Mouse (Mus musculus): ENCODE results near the gene Lrmda. TPM values are rescaled to one million over a fixed set of nuclear protein-coding genes. Genes with fewer than 3 reads are reported as not detected.

Gene Lrmda
- polyA plus RNA-seq, 1 experiment from 2014 or later = 0.55 TPM

GRCm38 (mm10) chr14:22649985-22650984 is 630.8 kb downstream of the Lrmda start:
- peak; percentile 33 for DNase-seq (ENCODE audit: low spot score)
- no peaks in the 10 kb centered on the region for H3K36me3 ChIP-seq
- WGBS = 50% methylated on average over 17 of the region's 17 CpGs
- H3K4me3 ChIP-seq = no peak overlapping the region
- H3K27ac ChIP-seq = peak overlapping the region; percentile 82
- no peaks in the 10 kb centered on the region for H3K9me3 ChIP-seq
- H3K4me1 ChIP-seq (replicated peaks) = peaks cover 55% of the 10 kb centered on the region
- H3K27me3 ChIP-seq (ENCODE audit: insufficient read depth, poor library complexity, severe bottlenecking) = 0 out of 2 replicates have a peak, but pooled peaks cover 3% of the 10 kb centered on the region

DNA sequence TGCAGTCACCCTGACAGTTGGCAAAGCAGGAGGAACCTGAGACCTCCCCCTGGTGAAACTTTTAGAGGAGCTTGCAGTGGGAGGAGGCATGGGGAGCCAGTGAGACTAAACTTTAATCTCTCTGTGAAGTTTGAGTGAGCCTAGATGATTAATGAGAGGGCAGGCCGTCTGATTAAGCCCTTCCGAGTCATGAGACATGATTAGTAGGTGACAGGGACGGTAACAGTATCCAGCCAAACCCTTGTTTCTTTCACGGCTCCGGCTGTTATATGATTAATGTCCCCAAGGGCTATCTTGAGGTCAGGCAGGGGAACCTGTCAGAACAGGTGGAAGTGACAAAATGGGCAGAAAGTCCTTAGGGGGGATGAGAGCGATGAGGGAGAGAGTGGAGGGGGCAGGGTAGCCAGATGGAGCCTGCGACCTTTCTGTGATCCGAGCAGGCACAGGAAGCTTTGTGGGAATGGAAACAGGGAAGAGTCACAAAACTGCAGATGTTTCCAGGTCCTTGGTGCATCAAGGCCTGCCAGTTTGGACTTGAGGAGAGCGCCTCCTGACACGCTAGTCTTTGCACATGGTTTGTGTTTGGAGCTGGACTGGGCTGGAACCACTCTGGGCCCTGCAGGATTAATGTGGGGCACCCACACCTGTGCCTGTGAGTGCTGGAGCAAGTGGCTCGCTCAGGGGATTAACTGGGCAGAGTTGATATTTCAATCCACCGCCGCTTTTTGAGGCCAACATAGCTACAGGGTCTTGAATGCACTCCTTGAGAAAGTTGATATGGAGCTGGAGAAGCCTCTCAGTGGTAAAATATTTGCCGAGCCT is 631.8 kb downstream of the Lrmda start:
- H3K36me3 ChIP-seq = no peaks in the 10 kb centered on the region
- peaks cover 60% of the 10 kb centered on the region for H3K4me1 ChIP-seq (replicated peaks)
- no peak overlapping the region for H3K4me3 ChIP-seq
- peak overlapping the region; percentile 82 for H3K27ac ChIP-seq
- 46% methylated on average over 14 of the region's 14 CpGs for WGBS
- DNase-seq (ENCODE audit: low spot score) = peak; percentile 34
- no peaks in the 10 kb centered on the region for H3K9me3 ChIP-seq
- no peaks in the 10 kb centered on the region for H3K27me3 ChIP-seq (ENCODE audit: insufficient read depth, poor library complexity, severe bottlenecking)

DNA sequence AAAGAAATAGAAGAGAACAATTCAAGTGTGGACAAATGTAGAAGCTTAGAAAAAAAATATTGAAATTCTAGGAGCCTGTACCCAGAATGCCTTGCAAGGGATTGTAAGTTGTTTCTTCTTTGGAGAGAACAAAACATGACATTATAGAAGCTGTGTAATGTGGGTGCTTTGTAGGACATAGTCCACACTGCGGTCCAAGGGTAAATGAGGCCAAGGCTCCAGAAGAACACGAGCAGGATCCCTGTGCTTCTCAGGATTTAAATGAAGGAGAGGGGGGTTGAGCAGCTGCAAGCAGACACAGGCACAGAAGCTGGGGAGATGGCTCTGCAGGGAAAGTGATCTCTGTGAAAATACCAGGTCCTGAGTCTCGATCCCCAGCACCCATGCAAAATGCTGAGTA is 643.0 kb downstream of the Lrmda start:
- Histone ChIP-seq H3K27me3 (ENCODE audit: insufficient read depth, poor library complexity, severe bottlenecking) (peaks cover 13% of the 10 kb centered on the region), H3K4me1 (replicated peaks) (no peaks in the 10 kb centered on the region), H3K36me3 (no peaks in the 10 kb centered on the region), H3K27ac (peak overlapping the region; percentile 23; the same call in 1 of the 2 replicates), H3K4me3 (no peak overlapping the region), H3K9me3 (no peaks in the 10 kb centered on the region)
- no peak for DNase-seq (ENCODE audit: low spot score)
- 77% methylated on average over 3 of the region's 3 CpGs for WGBS

DNA sequence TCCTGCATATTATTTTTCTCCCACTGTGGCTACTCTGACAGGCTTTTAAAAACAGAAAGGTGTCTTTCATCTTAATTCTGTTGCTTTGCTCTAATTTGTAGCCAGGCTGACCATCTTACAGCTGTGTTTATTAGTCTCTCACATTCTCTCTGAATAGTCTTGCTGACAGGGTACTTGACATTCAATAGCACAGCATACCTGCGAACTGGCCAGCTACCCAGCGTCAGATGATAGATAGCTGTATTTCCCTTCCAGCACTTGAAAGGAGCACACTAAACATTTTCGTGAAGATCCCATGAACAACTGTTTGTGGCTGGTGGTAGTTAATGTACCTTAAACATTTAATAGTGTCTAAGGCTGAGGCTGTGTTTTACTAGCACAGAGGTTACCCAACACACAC is 646.9 kb downstream of the Lrmda start:
- Histone ChIP-seq H3K27ac (no peak overlapping the region), H3K4me1 (replicated peaks) (peaks cover 14% of the 10 kb centered on the region), H3K36me3 (no peaks in the 10 kb centered on the region), H3K4me3 (no peak overlapping the region), H3K9me3 (no peaks in the 10 kb centered on the region), H3K27me3 (ENCODE audit: insufficient read depth, poor library complexity, severe bottlenecking) (no peaks in the 10 kb centered on the region; the same call in 1 of the 2 replicates)
- 80% methylated on average over 3 of the region's 3 CpGs for WGBS
- no peak for DNase-seq (ENCODE audit: low spot score)

GRCm38 (mm10) chr14:22668302-22668701 is 648.8 kb downstream of the Lrmda start:
- Histone ChIP-seq H3K27me3 (ENCODE audit: insufficient read depth, poor library complexity, severe bottlenecking) (no peaks in the 10 kb centered on the region), H3K4me1 (replicated peaks) (peaks cover 14% of the 10 kb centered on the region), H3K36me3 (no peaks in the 10 kb centered on the region), H3K27ac (no peak overlapping the region), H3K9me3 (no peaks in the 10 kb centered on the region), H3K4me3 (no peak overlapping the region)
- no peak for DNase-seq (ENCODE audit: low spot score)
- 62% methylated on average over 8 of the region's 8 CpGs for WGBS

GRCm38 (mm10) chr14:22668711-22669110 is 649.2 kb downstream of the Lrmda start:
- Histone ChIP-seq H3K9me3 (no peaks in the 10 kb centered on the region), H3K27me3 (ENCODE audit: insufficient read depth, poor library complexity, severe bottlenecking) (no peaks in the 10 kb centered on the region), H3K27ac (peak overlapping the region; percentile 6; the same call in 1 of the 2 replicates), H3K4me1 (replicated peaks) (peaks cover 14% of the 10 kb centered on the region), H3K36me3 (no peaks in the 10 kb centered on the region), H3K4me3 (no peak overlapping the region)
- peak; percentile 25 for DNase-seq (ENCODE audit: low spot score)
- WGBS = 66% methylated on average over 6 of the region's 6 CpGs

- H3K27ac ChIP-seq = no peak overlapping the region
- DNase-seq (ENCODE audit: low spot score) = no peak
- 53% methylated on average over 5 of the region's 5 CpGs for WGBS
Measured at GRCm38 (mm10) chr14:22673581-22673980, 654.1 kb downstream of the Lrmda start.

GRCm38 (mm10) chr14:22679008-22679704 is 659.6 kb downstream of the Lrmda start:
- H3K9me3 ChIP-seq = no peaks in the 10 kb centered on the region
- no peak for DNase-seq (ENCODE audit: low spot score)
- peaks cover 28% of the 10 kb centered on the region for H3K4me1 ChIP-seq (replicated peaks)
- no peak overlapping the region for H3K4me3 ChIP-seq
- peaks cover 20% of the 10 kb centered on the region for H3K27me3 ChIP-seq (ENCODE audit: insufficient read depth, poor library complexity, severe bottlenecking)
- peak overlapping the region; percentile 84 for H3K27ac ChIP-seq
- no peaks in the 10 kb centered on the region for H3K36me3 ChIP-seq
- 47% methylated on average over 5 of the region's 5 CpGs for WGBS

More at GRCm38 (mm10) chr14:22673581-22673980, 654.1 kb downstream of the Lrmda start:
- Histone ChIP-seq H3K4me1 (replicated peaks) (peaks cover 6% of the 10 kb centered on the region), H3K27me3 (ENCODE audit: insufficient read depth, poor library complexity, severe bottlenecking) (peaks cover 7% of the 10 kb centered on the region), H3K36me3 (no peaks in the 10 kb centered on the region), H3K4me3 (no peak overlapping the region), H3K9me3 (no peaks in the 10 kb centered on the region)

- DNase-seq (ENCODE audit: low spot score) = peak; percentile 73
- WGBS = 32% methylated on average over 9 of the region's 9 CpGs
- peaks cover 28% of the 10 kb centered on the region for H3K4me1 ChIP-seq (replicated peaks)
- H3K36me3 ChIP-seq = no peaks in the 10 kb centered on the region
- peak overlapping the region; percentile 84 for H3K27ac ChIP-seq
- H3K27me3 ChIP-seq (ENCODE audit: insufficient read depth, poor library complexity, severe bottlenecking) = peaks cover 23% of the 10 kb centered on the region
- no peaks in the 10 kb centered on the region for H3K9me3 ChIP-seq
- H3K4me3 ChIP-seq = no peak overlapping the region
Measured at GRCm38 (mm10) chr14:22679705-22680643, 660.5 kb downstream of the Lrmda start.

DNA sequence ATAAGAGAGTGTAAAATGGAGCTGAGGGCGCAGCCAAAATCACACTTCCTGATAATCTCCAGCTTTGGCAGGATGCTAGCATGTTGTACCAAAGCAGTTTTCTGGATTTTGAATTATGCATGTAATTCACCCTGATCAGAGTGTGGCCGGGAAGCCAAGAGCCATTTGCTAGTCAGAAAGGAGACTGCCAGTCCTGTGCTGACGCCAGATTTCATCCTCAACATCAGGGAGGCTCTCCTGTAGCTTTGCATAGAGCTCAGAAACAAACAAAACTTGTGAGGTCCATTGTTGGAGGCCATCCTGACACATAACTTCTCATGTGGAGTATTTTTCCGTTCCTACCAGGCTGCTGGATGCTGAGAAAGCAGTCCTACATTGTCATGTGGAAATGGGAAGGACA is 667.4 kb downstream of the Lrmda start:
- peaks cover 16% of the 10 kb centered on the region; the same call in 1 of the 2 replicates for H3K27me3 ChIP-seq (ENCODE audit: insufficient read depth, poor library complexity, severe bottlenecking)
- H3K9me3 ChIP-seq = no peaks in the 10 kb centered on the region
- no peak overlapping the region for H3K27ac ChIP-seq
- H3K4me1 ChIP-seq (replicated peaks) = no peaks in the 10 kb centered on the region
- no peak for DNase-seq (ENCODE audit: low spot score)
- 66% methylated on average over 4 of the region's 4 CpGs for WGBS
- H3K4me3 ChIP-seq = no peak overlapping the region
- no peaks in the 10 kb centered on the region for H3K36me3 ChIP-seq

DNA sequence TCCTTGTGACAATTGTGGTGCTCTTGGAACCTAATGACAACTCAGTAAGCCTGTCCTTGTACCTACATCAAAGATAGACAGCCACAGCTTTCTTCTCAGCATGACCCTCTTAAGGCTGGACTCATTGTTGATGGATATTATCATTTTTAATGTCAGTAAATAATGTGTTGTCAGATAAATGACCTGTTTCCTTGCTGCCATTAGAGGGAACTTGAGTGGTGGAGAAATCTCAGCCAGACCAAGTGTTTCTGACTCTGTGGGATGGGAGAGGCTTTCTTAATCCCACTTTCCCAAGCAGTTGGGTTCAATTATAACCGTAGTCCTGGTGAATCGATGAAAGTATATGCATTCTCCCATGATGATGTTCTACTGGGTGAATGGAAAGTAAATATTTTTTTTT is 668.9 kb downstream of the Lrmda start:
- Histone ChIP-seq H3K36me3 (no peaks in the 10 kb centered on the region), H3K4me3 (no peak overlapping the region), H3K27me3 (ENCODE audit: insufficient read depth, poor library complexity, severe bottlenecking) (peaks cover 10% of the 10 kb centered on the region; the same call in 1 of the 2 replicates), H3K9me3 (no peaks in the 10 kb centered on the region), H3K4me1 (replicated peaks) (0 out of 2 replicates have a peak, but pooled peaks cover 2% of the 10 kb centered on the region), H3K27ac (no peak overlapping the region)
- WGBS = 91% methylated on average over 2 of the region's 2 CpGs
- no peak for DNase-seq (ENCODE audit: low spot score)

Data from hindbrain, embryonic 10.5 days (tissue).